Mouse (Mus musculus) urinary bladder, postnatal 4 days (tissue): ENCODE data around the gene Chst8.

ENCODE experiments used
- DNase-seq, 2 experiments: peaks; one replicate each; pipeline ENCODE4 v3.0.0; 2021 to 2022; ENCODE audit warnings: low spot score in 2 of 2

Chst8 gene

GRCm38 (mm10) chr7:34799950-34800511 is 12.5 kb downstream of the Chst8 start:
- DNase-seq: no peak

- DNase-seq: no peak
Measured at GRCm38 (mm10) chr7:34799404-34799771, 13.1 kb downstream of the Chst8 start.

GRCm38 (mm10) chr7:34798441-34799403 is 13.8 kb downstream of the Chst8 start:
- DNase-seq: no peak

GRCm38 (mm10) chr7:34798039-34798438 is 14.5 kb downstream of the Chst8 start:
- no peak for DNase-seq

- no peak for DNase-seq
Measured at GRCm38 (mm10) chr7:34790459-34790858, 22.1 kb downstream of the Chst8 start.

GRCm38 (mm10) chr7:34787171-34787570 is 25.3 kb downstream of the Chst8 start:
- no peak for DNase-seq

GRCm38 (mm10) chr7:34785052-34785451 is 27.5 kb downstream of the Chst8 start:
- no peak for DNase-seq

GRCm38 (mm10) chr7:34784469-34784868 is 28.0 kb downstream of the Chst8 start:
- DNase-seq: no peak

- no peak for DNase-seq
Measured at GRCm38 (mm10) chr7:34781988-34782387, 30.5 kb downstream of the Chst8 start.

- DNase-seq: no peak
Measured at GRCm38 (mm10) chr7:34781217-34781616, 31.3 kb downstream of the Chst8 start.

GRCm38 (mm10) chr7:34778426-34778825 is 34.1 kb downstream of the Chst8 start:
- no peak for DNase-seq

- no peak for DNase-seq
Measured at GRCm38 (mm10) chr7:34775659-34776058, 36.9 kb downstream of the Chst8 start.

- no peak for DNase-seq
Measured at GRCm38 (mm10) chr7:34774947-34775346, 37.6 kb downstream of the Chst8 start.

GRCm38 (mm10) chr7:34774020-34774419 is 38.5 kb downstream of the Chst8 start:
- DNase-seq: no peak

GRCm38 (mm10) chr7:34773309-34773708 is 39.2 kb downstream of the Chst8 start:
- DNase-seq: no peak

- DNase-seq: no peak
Measured at GRCm38 (mm10) chr7:34769531-34769930, 43.0 kb downstream of the Chst8 start.

- DNase-seq: no peak
Measured at GRCm38 (mm10) chr7:34764250-34765148, 48.0 kb downstream of the Chst8 start.

GRCm38 (mm10) chr7:34759378-34759822 is 53.1 kb downstream of the Chst8 start:
- DNase-seq: no peak

- no peak for DNase-seq
Measured at GRCm38 (mm10) chr7:34758721-34759120, 53.8 kb downstream of the Chst8 start.

- no peak for DNase-seq
Measured at GRCm38 (mm10) chr7:34757513-34757912, 55.0 kb downstream of the Chst8 start.

GRCm38 (mm10) chr7:34753140-34753886 is 59.2 kb downstream of the Chst8 start:
- DNase-seq: no peak
